Mouse (Mus musculus): ENCODE results near the gene Stau1. TPM values are rescaled to one million over a fixed set of nuclear protein-coding genes. Genes with fewer than 3 reads are reported as not detected.

The Stau1 gene
- total and polyA plus RNA-seq, 2 experiments from 2014 or later, result 23.9 to 42.5 TPM

GRCm38 (mm10) chr2:166910536-166910935 lies 85.6 kb downstream of the Stau1 start:
- ATAC-seq (ENCODE audit: insufficient read depth, low read depth), result no peak
- no peak for TF ChIP-seq CTCF (IDR thresholded peaks at IDR 0.05; ENCODE audit: low read depth)
- TF ChIP-seq EP300 (IDR thresholded peaks at IDR 0.05; ENCODE audit: low read depth), result no peak
- DNase-seq (ENCODE audit: low spot score), result no peak
- Histone ChIP-seq H3K36me3 (replicated peaks; ENCODE audit: control insufficient read depth, insufficient read depth, low read length) (no peaks in the 10 kb centered on the region; the same call in 1 of the 2 replicates), H3K4me1 (ENCODE audit: control insufficient read depth, insufficient read depth) (peaks cover 20% of the 10 kb centered on the region; the same call in 1 of the 2 replicates), H3K4me2 (ENCODE audit: low read depth, low read length) (no peak overlapping the region), H3K27me3 (ENCODE audit: control insufficient read depth, insufficient read depth, low read length) (no peaks in the 10 kb centered on the region), H3K9ac (replicated peaks; ENCODE audit: low read depth, low read length) (no peak overlapping the region), H3K4me3 (ENCODE audit: low read depth, low read length) (no peak overlapping the region), H3K27ac (ENCODE audit: low read depth) (no peak overlapping the region), H3K9me3 (replicated peaks; ENCODE audit: control insufficient read depth, low read length) (no peaks in the 10 kb centered on the region)
- WGBS, result 87% methylated on average over 8 of the region's 8 CpGs

GRCm38 (mm10) chr2:166909729-166910128 lies 86.4 kb downstream of the Stau1 start:
- Histone ChIP-seq H3K27me3 (ENCODE audit: control insufficient read depth, insufficient read depth, low read length) (no peaks in the 10 kb centered on the region), H3K36me3 (replicated peaks; ENCODE audit: control insufficient read depth, insufficient read depth, low read length) (no peaks in the 10 kb centered on the region; the same call in 1 of the 2 replicates), H3K4me3 (ENCODE audit: low read depth, low read length) (no peak overlapping the region), H3K4me2 (ENCODE audit: low read depth, low read length) (no peak overlapping the region), H3K4me1 (ENCODE audit: control insufficient read depth, insufficient read depth) (peaks cover 20% of the 10 kb centered on the region; the same call in 1 of the 2 replicates), H3K9me3 (replicated peaks; ENCODE audit: control insufficient read depth, low read length) (no peaks in the 10 kb centered on the region), H3K9ac (replicated peaks; ENCODE audit: low read depth, low read length) (no peak overlapping the region), H3K27ac (ENCODE audit: low read depth) (no peak overlapping the region; the same call in 1 of the 2 replicates)
- 66% methylated on average over 3 of the region's 3 CpGs for WGBS
- DNase-seq (ENCODE audit: low spot score) (no peak), ATAC-seq (ENCODE audit: insufficient read depth, low read depth) (no peak)
- TF ChIP-seq EP300 (IDR thresholded peaks at IDR 0.05; ENCODE audit: low read depth) (no peak), CTCF (IDR thresholded peaks at IDR 0.05; ENCODE audit: low read depth) (no peak)

- WGBS, result under 1% methylated on average over 28 of the region's 28 CpGs
Measured at GRCm38 (mm10) chr2:166906523-166907182, 89.4 kb downstream of the Stau1 start.

GRCm38 (mm10) chr2:166905711-166906522 lies 90.2 kb downstream of the Stau1 start, which contains the start of gene Cse1l:
Gene Cse1l, plus strand, starts transcription at chr2:166906040.
- Histone ChIP-seq H3K9ac (replicated peaks; ENCODE audit: low read depth, low read length) (peak within 1 kb of the TSS; percentile 83), H3K4me2 (ENCODE audit: low read depth, low read length) (peak within 1 kb of the TSS; percentile 81), H3K9me3 (replicated peaks; ENCODE audit: control insufficient read depth, low read length) (no peaks in the 10 kb centered on the region), H3K27ac (ENCODE audit: low read depth) (peak within 1 kb of the TSS; percentile 99), H3K27me3 (ENCODE audit: control insufficient read depth, insufficient read depth, low read length) (no peaks in the 10 kb centered on the region), H3K4me3 (ENCODE audit: low read depth, low read length) (peak within 1 kb of the TSS; percentile 86), H3K4me1 (ENCODE audit: control insufficient read depth, insufficient read depth) (peaks cover 14% of the 10 kb centered on the region; the same call in 1 of the 2 replicates), H3K36me3 (replicated peaks; ENCODE audit: control insufficient read depth, insufficient read depth, low read length) (no peaks in the 10 kb centered on the region; the same call in 1 of the 2 replicates)
- TF ChIP-seq EP300 (IDR thresholded peaks at IDR 0.05; ENCODE audit: low read depth) (0 out of 2 replicates have a peak, but pooled peaks have one; percentile 48), CTCF (IDR thresholded peaks at IDR 0.05; ENCODE audit: low read depth) (no peak)
- DNase-seq (ENCODE audit: low spot score) (peak; percentile 98), ATAC-seq (ENCODE audit: insufficient read depth, low read depth) (peak; percentile 94)
- under 1% methylated on average over 70 of the region's 80 CpGs for WGBS

More at GRCm38 (mm10) chr2:166906523-166907182, 89.4 kb downstream of the Stau1 start:
- TF ChIP-seq EP300 (IDR thresholded peaks at IDR 0.05; ENCODE audit: low read depth), result no peak
- no peak for TF ChIP-seq CTCF (IDR thresholded peaks at IDR 0.05; ENCODE audit: low read depth)
- peak overlapping the region; percentile 81 for H3K4me2 ChIP-seq (ENCODE audit: low read depth, low read length)
- peaks cover 14% of the 10 kb centered on the region; the same call in 1 of the 2 replicates for H3K4me1 ChIP-seq (ENCODE audit: control insufficient read depth, insufficient read depth)
- peak overlapping the region; percentile 83 for H3K9ac ChIP-seq (replicated peaks; ENCODE audit: low read depth, low read length)
- ATAC-seq (ENCODE audit: insufficient read depth, low read depth), result 0 out of 2 replicates have a peak, but pooled peaks have one; percentile 10
- no peaks in the 10 kb centered on the region for H3K27me3 ChIP-seq (ENCODE audit: control insufficient read depth, insufficient read depth, low read length)
- H3K36me3 ChIP-seq (replicated peaks; ENCODE audit: control insufficient read depth, insufficient read depth, low read length), result no peaks in the 10 kb centered on the region; the same call in 1 of the 2 replicates
- no peaks in the 10 kb centered on the region for H3K9me3 ChIP-seq (replicated peaks; ENCODE audit: control insufficient read depth, low read length)
- peak overlapping the region; percentile 99 for H3K27ac ChIP-seq (ENCODE audit: low read depth)
- peak overlapping the region; percentile 86 for H3K4me3 ChIP-seq (ENCODE audit: low read depth, low read length)
- peak; percentile 23 for DNase-seq (ENCODE audit: low spot score)

GRCm38 (mm10) chr2:166903719-166904282 lies 92.3 kb downstream of the Stau1 start:
- DNase-seq (ENCODE audit: low spot score) (no peak), ATAC-seq (ENCODE audit: insufficient read depth, low read depth) (no peak)
- Histone ChIP-seq H3K4me3 (ENCODE audit: low read depth, low read length) (no peak overlapping the region), H3K9me3 (replicated peaks; ENCODE audit: control insufficient read depth, low read length) (no peaks in the 10 kb centered on the region), H3K27ac (ENCODE audit: low read depth) (no peak overlapping the region), H3K4me2 (ENCODE audit: low read depth, low read length) (no peak overlapping the region), H3K9ac (replicated peaks; ENCODE audit: low read depth, low read length) (no peak overlapping the region), H3K36me3 (replicated peaks; ENCODE audit: control insufficient read depth, insufficient read depth, low read length) (no peaks in the 10 kb centered on the region; the same call in 1 of the 2 replicates), H3K4me1 (ENCODE audit: control insufficient read depth, insufficient read depth) (peaks cover 8% of the 10 kb centered on the region; the same call in 1 of the 2 replicates), H3K27me3 (ENCODE audit: control insufficient read depth, insufficient read depth, low read length) (no peaks in the 10 kb centered on the region)
- TF ChIP-seq CTCF (IDR thresholded peaks at IDR 0.05; ENCODE audit: low read depth), result no peak
- TF ChIP-seq EP300 (IDR thresholded peaks at IDR 0.05; ENCODE audit: low read depth), result no peak
- 91% methylated on average over 6 of the region's 6 CpGs for WGBS
